Mouse (Mus musculus) heart, postnatal 0 days (tissue): ENCODE measurements around the gene Zfp292. TPM values are rescaled to one million over a fixed set of nuclear protein-coding genes. Genes with fewer than 3 reads are reported as not detected.

Experiments
- ATAC-seq: fragments of 200-750 bp; cut with Nextera tagmentation; 2 replicates; pipeline ENCODE4 v1.8.0; 2017; ENCODE audit warnings: low read depth, moderate number of reproducible peaks, moderate library complexity; ENCODE audit not compliant: insufficient read depth
- DNase-seq: peaks from one replicate; pipeline ENCODE4 v3.0.0-alpha.2; 2016; ENCODE audit warnings: low spot score
- H3K27ac ChIP-seq: fragments of 300-500 bp; sonication (generic); 2 replicates; pipeline ENCODE4 v1.5.1; 2014; ENCODE audit warnings: low read depth, mild to moderate bottlenecking
- H3K27me3 ChIP-seq: fragments of 300-500 bp; sonication (generic); 2 replicates; pipeline ENCODE4 v1.6.1; 2014; ENCODE audit warnings: low read length, mixed read lengths; ENCODE audit not compliant: control insufficient read depth, insufficient read depth
- H3K36me3 ChIP-seq: fragments of 300-500 bp; sonication (generic); replicated peaks from 2 replicates; pipeline ENCODE4 v1.6.1; 2014; ENCODE audit warnings: low read length, mixed read lengths; ENCODE audit not compliant: control insufficient read depth, insufficient read depth
- H3K4me1 ChIP-seq: fragments of 300-500 bp; sonication (generic); 2 replicates; pipeline ENCODE4 v1.6.1; 2014; ENCODE audit warnings: antibody characterized with exemption; ENCODE audit not compliant: control insufficient read depth, insufficient read depth
- H3K4me2 ChIP-seq: fragments of 300-500 bp; sonication (generic); 2 replicates; pipeline ENCODE4 v1.6.1; 2014; ENCODE audit warnings: low read depth, mild to moderate bottlenecking, low read length, moderate library complexity
- H3K4me3 ChIP-seq: fragments of 300-500 bp; sonication (generic); 2 replicates; pipeline ENCODE4 v1.5.1; 2014; ENCODE audit warnings: low read depth, low read length
- H3K9ac ChIP-seq: fragments of 300-500 bp; sonication (generic); replicated peaks from 2 replicates; pipeline ENCODE4 v1.6.1; 2014; ENCODE audit warnings: low read depth, low read length, mixed read lengths
- H3K9me3 ChIP-seq: fragments of 300-500 bp; sonication (generic); replicated peaks from 2 replicates; pipeline ENCODE4 v1.6.1; 2016; ENCODE audit warnings: low read length; ENCODE audit not compliant: control insufficient read depth
- CTCF ChIP-seq: IDR thresholded peaks from 2 replicates; pipeline ENCODE4 v1.5.1; 2016; ENCODE audit warnings: antibody characterized with exemption, control low read depth, low read depth
- EP300 ChIP-seq: IDR thresholded peaks from 2 replicates; pipeline ENCODE4 v1.6.1; 2016; ENCODE audit warnings: antibody characterized with exemption, low read depth
- WGBS: fragments of 180-500 bp; shearing (Covaris S2); extraction: QIAGEN DNeasy Blood & Tissue Kit; methylation state at CpG from one replicate; pipeline ENCODE4 v1.1.7; 2014; 5-methylcytosine and 5-hydroxymethylcytosine counted together
- polyA plus RNA-seq: library from polyadenylated mRNA; unstranded; fragments of >200 nt; fragmentation: Nextera tagmentation; extraction: Ambion mirVana; gene quantifications from 2 replicates; pipeline ENCODE4 v1.2.1, GENCODE M21; 2015
- total RNA-seq: library from RNA; depleted of rRNA; stranded (reverse); fragments of >200 nt; gene quantifications from 2 replicates; pipeline ENCODE4 v1.2.3, GENCODE M21; 2014; ENCODE audit warnings: low replicate concordance; rRNA removed

Zfp292 gene
- total and polyA plus RNA-seq, 2 experiments from 2014 or later = 7.2 to 13.6 TPM

DNA sequence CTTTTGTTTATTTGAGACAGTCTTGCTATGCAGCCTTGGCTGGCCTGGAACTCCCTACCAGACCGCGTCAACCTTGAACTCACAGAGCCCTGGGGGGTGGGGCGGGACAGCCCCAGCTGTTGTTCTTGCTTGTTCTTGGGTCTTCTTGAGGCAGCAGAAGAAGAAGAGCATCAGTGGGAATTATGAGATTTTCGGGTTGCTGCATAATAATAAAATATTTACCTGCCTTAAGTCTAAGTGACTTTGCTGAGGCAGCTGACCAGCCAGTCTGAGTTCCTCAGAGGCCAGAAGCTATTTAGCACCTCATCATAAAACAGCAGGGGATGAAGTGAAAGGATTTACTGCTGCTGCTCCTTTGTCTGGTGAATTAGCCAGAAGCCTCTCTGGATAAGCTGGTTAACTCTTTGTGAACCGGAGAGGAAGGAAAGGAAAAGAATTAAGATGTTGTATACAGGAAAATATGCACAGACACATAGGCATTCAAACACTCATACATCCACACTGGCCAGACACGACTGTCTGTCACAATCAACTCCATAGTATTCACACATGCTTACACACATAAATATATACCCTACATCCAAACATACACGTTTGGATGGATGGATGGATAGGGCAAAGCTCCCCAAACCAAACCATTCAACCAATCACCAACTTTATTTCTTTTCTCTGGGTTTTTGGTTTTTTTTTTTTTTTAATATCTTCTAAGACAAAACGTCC is 110.9 kb downstream of the Zfp292 start:
- no peaks in the 10 kb centered on the region for H3K27me3 ChIP-seq
- H3K36me3 ChIP-seq = peaks cover 26% of the 10 kb centered on the region
- ATAC-seq (no peak), DNase-seq (no peak)
- H3K4me1 ChIP-seq = no peaks in the 10 kb centered on the region
- H3K9ac ChIP-seq = no peak overlapping the region
- WGBS = 30% methylated on average over 8 of the region's 8 CpGs
- no peak overlapping the region for H3K27ac ChIP-seq
- no peaks in the 10 kb centered on the region for H3K9me3 ChIP-seq
- H3K4me2 ChIP-seq = no peak overlapping the region
- H3K4me3 ChIP-seq = no peak overlapping the region
- TF ChIP-seq EP300 = no peak
- TF ChIP-seq CTCF = no peak

DNA sequence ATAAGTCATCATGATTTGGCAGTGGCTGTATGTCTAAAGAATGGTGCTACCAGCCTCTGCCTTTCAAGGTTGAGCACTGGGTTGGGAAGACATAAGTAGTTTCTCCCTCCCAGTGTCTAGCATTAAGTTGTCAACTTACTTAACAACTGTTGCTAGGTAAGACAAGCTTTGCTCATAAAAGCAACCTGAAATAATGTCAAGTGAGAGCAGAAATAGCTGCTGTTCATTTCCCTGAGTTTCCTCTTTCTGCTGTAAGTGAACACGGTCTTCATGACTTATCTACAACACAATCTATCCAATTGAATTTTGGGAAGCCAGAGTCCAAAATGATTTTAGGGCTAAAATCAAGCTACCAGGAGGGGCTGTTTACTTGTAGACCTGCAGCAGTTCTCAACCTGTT is 126.6 kb downstream of the Zfp292 start, which contains the start of gene Gm136:
TSS of gene Gm136 (minus strand) at position 101 of the 400 bp plus-strand sequence.
- no peak within 1 kb of the TSS for H3K4me2 ChIP-seq
- H3K36me3 ChIP-seq = no peaks in the 10 kb centered on the region
- DNase-seq = no peak
- 74% methylated on average over 1 of the region's 1 CpGs for whole genome bisulfite sequencing
- no peak for TF ChIP-seq CTCF
- TF ChIP-seq EP300 = no peak
- H3K4me1 ChIP-seq = no peaks in the 10 kb centered on the region
- no peak for ATAC-seq
- no peak within 1 kb of the TSS for H3K27ac ChIP-seq
- H3K9ac ChIP-seq = no peak within 1 kb of the TSS
- no peak within 1 kb of the TSS for H3K4me3 ChIP-seq
- H3K27me3 ChIP-seq = no peaks in the 10 kb centered on the region
- H3K9me3 ChIP-seq = no peaks in the 10 kb centered on the region

Other genes with a start within 250 kb of the Zfp292 start
- 29.1 and 30.6 TPM in 2 replicates for gene Slc35a1, start 195.5 kb downstream of the Zfp292 start, total RNA-seq
- gene Slc35a1, start 195.5 kb downstream of the Zfp292 start, polyA plus RNA-seq = 31.8 and 32.2 TPM in 2 replicates
- not detected in 2 replicates for gene Cfap206, start 152.8 kb downstream of the Zfp292 start, total RNA-seq
- gene Cfap206, start 152.8 kb downstream of the Zfp292 start, polyA plus RNA-seq = 0.44 TPM in 1 of 2 replicates, not detected in the other
- not detected in 2 replicates for gene Gm136, start 126.7 kb downstream of the Zfp292 start, total RNA-seq
- not detected in 2 replicates for gene Gm136, start 126.7 kb downstream of the Zfp292 start, polyA plus RNA-seq
- gene Smim8, start 104.5 kb downstream of the Zfp292 start, total RNA-seq = 20.8 and 33.0 TPM in 2 replicates
- gene Smim8, start 104.5 kb downstream of the Zfp292 start, polyA plus RNA-seq = 107 and 112 TPM in 2 replicates
- gene Cga, start 10.8 kb upstream of the Zfp292 start, total RNA-seq = not detected in 2 replicates
- gene Cga, start 10.8 kb upstream of the Zfp292 start, polyA plus RNA-seq = not detected in 2 replicates